Mouse (Mus musculus): ENCODE results near the gene Sept10. TPM values are rescaled to one million over a fixed set of nuclear protein-coding genes. Genes with fewer than 3 reads are reported as not detected.

The Sept10 gene
- polyA plus RNA-seq, 1 experiment from 2014 or later: 45.0 TPM

DNA sequence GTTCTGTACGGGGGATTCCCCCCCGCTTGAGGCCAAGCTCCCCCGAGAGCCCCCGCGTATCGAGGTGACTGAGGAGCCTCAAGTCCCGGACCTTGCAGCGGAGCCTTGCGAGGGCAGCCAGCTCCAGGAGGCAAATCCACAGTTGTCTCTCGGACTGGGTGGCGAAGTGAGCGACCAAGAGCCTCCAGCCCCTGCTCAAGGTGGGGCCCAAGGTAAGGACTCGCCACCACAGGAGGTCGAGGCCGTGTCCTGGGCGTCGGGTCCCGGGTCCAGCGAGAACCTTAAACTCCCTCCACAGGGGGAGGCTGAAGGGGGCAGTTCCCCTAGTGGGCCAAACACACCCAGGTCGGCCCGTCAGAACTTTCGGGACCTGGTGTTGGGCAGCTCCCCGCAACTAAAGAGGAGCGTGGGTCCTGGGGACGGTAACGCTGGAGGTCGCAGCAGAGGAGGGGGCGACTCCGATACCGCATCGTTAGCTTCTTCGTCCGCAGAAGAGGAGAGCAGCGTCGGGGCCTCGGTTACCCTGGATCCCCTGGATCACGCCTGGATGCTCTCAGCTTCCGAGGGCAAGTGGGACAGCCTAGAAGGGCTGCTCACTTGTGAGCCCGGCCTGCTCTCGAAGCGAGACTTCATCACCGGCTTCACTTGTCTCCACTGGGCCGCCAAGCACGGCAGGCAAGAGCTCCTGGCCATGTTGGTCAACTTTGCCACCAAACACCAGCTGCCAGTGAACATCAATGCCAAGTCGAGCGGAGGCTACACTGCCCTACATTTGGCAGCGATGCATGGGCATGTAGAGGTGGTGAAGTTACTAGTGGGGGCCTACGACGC, 839 bp upstream of the Sept10 start:
- DNase-seq (ENCODE audit: low spot score): peak; percentile 61
- Histone ChIP-seq H3K27ac (peak overlapping the region; percentile 99), H3K4me3 (peak overlapping the region; percentile 93), H3K27me3 (ENCODE audit: low read depth, poor library complexity, severe bottlenecking) (0 out of 2 replicates have a peak, but pooled peaks cover 6% of the 10 kb centered on the region), H3K9me3 (replicated peaks) (no peaks in the 10 kb centered on the region), H3K36me3 (peaks cover 10% of the 10 kb centered on the region; the same call in 1 of the 2 replicates), H3K4me1 (peaks cover 21% of the 10 kb centered on the region)
- 4% methylated on average over 49 of the region's 49 CpGs for WGBS

DNA sequence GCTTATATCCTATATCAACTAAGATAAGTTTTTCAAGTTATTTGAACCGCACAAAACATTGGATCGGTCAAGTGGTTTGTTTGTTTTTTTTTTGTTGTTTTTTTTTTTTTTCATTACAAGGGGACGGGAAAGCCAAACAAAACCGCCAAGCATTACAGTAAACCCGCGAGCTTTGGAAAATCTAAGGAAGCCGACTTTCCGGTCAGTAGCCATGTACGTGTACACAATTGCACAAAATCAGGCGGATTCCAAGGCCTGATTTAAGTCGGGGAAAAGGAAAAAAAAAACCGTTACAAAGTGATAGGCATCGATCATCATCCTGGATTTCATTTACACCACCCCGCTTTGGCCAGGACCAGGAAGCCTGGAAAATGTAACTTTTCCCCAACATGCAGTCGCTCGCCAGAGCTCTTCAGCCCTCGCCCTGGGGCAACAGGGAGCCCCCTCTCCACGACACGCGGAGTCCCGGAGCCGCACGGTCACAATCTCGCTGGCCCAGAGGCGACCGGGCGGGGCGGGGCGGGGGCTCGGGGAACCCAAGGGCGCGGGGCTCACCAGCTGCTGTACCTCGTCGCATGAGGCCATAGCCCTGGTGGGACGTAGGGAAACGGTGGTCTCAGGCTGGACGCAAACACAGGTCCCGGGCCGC, 699 bp downstream of the Sept10 start:
- Histone ChIP-seq H3K9me3 (replicated peaks) (no peaks in the 10 kb centered on the region), H3K27me3 (ENCODE audit: low read depth, poor library complexity, severe bottlenecking) (0 out of 2 replicates have a peak, but pooled peaks cover 6% of the 10 kb centered on the region), H3K4me3 (peak overlapping the region; percentile 93), H3K27ac (peak overlapping the region; percentile 99), H3K4me1 (peaks cover 21% of the 10 kb centered on the region), H3K36me3 (peaks cover 4% of the 10 kb centered on the region; the same call in 1 of the 2 replicates)
- no peak for DNase-seq (ENCODE audit: low spot score)
- WGBS: 3% methylated on average over 39 of the region's 39 CpGs

DNA sequence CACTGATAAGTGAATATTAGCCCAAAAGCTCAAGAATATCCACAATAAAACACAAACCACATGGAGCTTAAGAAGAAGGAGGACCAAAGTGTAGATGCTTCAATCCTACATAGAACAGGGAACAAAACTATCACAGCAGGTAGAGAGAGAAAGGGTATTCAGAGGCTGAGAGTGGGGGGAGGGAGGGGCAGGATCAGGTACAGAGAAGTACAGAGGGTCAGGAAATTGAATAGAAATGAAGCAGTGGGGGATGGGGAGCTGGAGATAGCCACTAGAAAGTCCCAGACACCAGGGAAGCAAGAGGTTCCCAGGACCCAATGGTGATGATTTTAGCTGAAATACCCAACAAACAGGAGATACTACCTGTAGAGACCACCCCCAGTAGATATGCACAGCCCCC, 21.6 kb downstream of the Sept10 start:
- Histone ChIP-seq H3K9me3 (replicated peaks) (no peaks in the 10 kb centered on the region), H3K27ac (no peak overlapping the region), H3K4me1 (peaks cover 12% of the 10 kb centered on the region), H3K36me3 (peaks cover 4% of the 10 kb centered on the region), H3K4me3 (no peak overlapping the region), H3K27me3 (ENCODE audit: low read depth, poor library complexity, severe bottlenecking) (no peaks in the 10 kb centered on the region)
- DNase-seq (ENCODE audit: low spot score): no peak

DNA sequence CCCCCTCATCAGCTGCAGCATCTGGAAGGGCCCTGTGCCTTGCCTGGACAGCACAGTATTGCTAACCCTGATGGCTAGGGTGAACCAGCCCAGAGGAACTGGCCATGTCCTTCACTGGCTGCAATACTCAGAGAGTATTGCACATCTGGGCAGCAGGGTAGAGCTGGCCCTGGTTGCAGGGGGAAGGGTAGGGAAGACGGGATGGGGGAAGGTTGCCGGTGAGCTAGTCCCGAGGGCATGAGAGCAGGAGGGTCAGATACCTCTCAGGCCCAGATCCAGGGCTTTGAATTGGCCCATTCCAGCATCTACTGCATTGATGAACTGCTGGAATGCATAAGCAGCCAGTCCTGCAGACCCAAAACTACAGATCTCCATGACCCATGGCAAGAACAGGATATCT, 24.9 kb downstream of the Sept10 start:
- no peak for DNase-seq (ENCODE audit: low spot score)
- H3K4me3 ChIP-seq: no peak overlapping the region
- peak overlapping the region; percentile 5; the same call in 1 of the 2 replicates for H3K27ac ChIP-seq
- H3K27me3 ChIP-seq (ENCODE audit: low read depth, poor library complexity, severe bottlenecking): no peaks in the 10 kb centered on the region
- WGBS: 88% methylated on average over 3 of the region's 3 CpGs
- no peaks in the 10 kb centered on the region for H3K9me3 ChIP-seq (replicated peaks)
- peaks cover 14% of the 10 kb centered on the region for H3K4me1 ChIP-seq
- H3K36me3 ChIP-seq: no peaks in the 10 kb centered on the region

DNA sequence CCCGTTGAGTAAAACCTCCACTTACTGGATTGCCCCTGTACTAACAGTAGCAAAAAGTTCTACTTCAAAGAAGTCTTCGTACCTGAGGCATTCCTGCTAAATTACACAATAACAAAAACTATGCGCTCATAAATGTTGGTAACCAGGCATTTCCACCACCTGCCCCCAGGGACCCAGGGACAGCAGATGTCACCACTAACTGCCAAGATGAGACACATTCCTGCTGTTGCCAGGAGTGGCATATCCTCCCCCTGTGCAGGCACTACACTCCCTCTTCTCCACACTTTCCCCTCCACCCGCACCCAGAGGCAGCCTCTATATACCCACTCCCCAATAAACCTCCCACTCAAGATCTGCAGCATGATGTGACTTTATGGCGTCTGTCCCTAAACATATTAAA, 26.8 kb downstream of the Sept10 start:
- H3K27ac ChIP-seq: no peak overlapping the region
- no peak overlapping the region for H3K4me3 ChIP-seq

DNA sequence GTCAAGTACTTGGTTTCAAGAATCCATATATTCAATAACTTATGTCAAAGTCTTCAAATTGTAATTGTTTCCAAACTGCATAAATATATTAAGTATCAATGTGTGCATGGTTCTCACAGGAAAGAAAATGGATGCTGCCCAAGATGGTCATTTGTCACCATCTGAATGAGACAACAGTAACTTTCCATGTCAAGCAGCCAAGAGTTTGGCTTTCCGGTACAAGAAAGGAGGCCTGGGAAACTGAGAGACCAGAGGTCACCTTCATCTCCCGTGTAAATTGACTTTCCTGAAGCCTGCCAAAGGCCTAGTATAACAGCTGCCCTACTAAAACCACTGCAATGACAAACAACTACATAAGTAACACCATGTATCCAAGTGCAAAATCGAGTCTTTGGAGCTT, 39.3 kb downstream of the Sept10 start:
- Histone ChIP-seq H3K9me3 (replicated peaks) (no peaks in the 10 kb centered on the region), H3K4me3 (no peak overlapping the region), H3K27ac (no peak overlapping the region), H3K36me3 (peaks cover 27% of the 10 kb centered on the region), H3K4me1 (no peaks in the 10 kb centered on the region), H3K27me3 (ENCODE audit: low read depth, poor library complexity, severe bottlenecking) (no peaks in the 10 kb centered on the region)
- no peak for DNase-seq (ENCODE audit: low spot score)
- WGBS: 81% methylated on average over 3 of the region's 3 CpGs

More for the DNA sequence above, 26.8 kb downstream of the Sept10 start:
- WGBS: 80% methylated on average over 5 of the region's 5 CpGs
- no peak for DNase-seq (ENCODE audit: low spot score)
- Histone ChIP-seq H3K4me1 (peaks cover 14% of the 10 kb centered on the region), H3K27me3 (ENCODE audit: low read depth, poor library complexity, severe bottlenecking) (no peaks in the 10 kb centered on the region), H3K9me3 (replicated peaks) (no peaks in the 10 kb centered on the region), H3K36me3 (peaks cover 10% of the 10 kb centered on the region)

DNA sequence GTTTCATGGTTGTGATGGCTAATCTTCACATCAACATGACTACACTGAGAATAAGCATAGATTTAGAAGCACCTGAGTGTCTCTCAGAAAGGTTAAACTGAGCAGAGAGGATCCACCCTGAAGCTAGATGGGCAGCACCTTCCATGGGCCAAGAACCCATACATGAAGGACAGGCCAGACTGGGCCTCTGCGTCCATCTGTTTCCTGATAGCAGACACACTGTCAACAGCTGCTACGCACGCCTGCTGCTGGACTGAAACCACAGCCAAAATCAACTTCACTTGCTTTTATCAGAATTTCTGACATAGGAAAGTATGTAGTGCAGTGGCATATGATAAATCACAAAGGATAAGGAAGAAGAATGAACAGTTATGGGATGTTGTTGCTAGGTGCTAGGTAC, 42.0 kb downstream of the Sept10 start:
- 88% methylated on average over 3 of the region's 3 CpGs for WGBS
- DNase-seq (ENCODE audit: low spot score): no peak
- H3K9me3 ChIP-seq (replicated peaks): no peaks in the 10 kb centered on the region
- H3K4me3 ChIP-seq: no peak overlapping the region
- no peaks in the 10 kb centered on the region for H3K4me1 ChIP-seq
- H3K27ac ChIP-seq: no peak overlapping the region
- no peaks in the 10 kb centered on the region for H3K27me3 ChIP-seq (ENCODE audit: low read depth, poor library complexity, severe bottlenecking)
- peaks cover 39% of the 10 kb centered on the region for H3K36me3 ChIP-seq

DNA sequence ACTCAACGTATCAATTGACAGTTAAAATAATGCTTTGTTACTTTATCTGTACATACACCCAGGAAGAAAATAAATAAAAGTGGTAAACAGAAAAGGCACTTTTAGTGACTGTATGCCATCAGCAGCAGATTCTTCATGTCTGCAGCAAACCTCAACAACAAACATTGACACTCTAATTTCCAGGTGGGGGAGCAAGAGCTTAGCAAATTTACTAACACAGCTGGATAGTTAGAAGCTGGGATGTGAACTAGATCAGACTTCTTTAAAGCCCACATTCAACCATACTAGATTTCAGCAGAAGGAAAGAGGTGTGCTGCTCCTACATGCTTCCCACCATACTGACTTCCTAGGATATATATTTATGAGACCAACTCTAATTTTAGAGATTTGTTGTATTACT, 49.1 kb downstream of the Sept10 start:
- H3K4me3 ChIP-seq: no peak overlapping the region
- WGBS: 92% methylated on average over 1 of the region's 1 CpGs
- H3K27me3 ChIP-seq (ENCODE audit: low read depth, poor library complexity, severe bottlenecking): no peaks in the 10 kb centered on the region
- H3K4me1 ChIP-seq: no peaks in the 10 kb centered on the region
- DNase-seq (ENCODE audit: low spot score): no peak
- H3K36me3 ChIP-seq: peaks cover 35% of the 10 kb centered on the region
- H3K27ac ChIP-seq: no peak overlapping the region
- no peaks in the 10 kb centered on the region for H3K9me3 ChIP-seq (replicated peaks)

DNA sequence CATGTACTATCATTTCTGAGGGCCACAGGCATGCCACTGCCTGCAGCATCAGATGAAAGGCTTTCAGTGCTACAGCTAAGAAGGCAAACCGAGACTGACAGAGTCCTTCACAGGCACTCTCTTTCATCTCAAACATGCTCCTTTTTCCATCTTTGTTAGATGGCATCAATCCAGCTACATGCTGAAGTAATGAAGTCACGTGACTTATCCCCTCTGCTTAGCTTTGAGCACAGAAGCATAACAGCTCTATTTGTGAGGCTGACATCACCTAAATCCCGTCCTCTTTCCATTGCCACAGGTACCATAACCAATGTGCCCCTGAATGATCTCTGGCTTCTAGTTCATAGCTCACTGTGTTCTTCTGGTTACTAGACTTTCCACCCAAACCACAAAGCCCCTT, 50.6 kb downstream of the Sept10 start:
- no peaks in the 10 kb centered on the region for H3K4me1 ChIP-seq
- peaks cover 28% of the 10 kb centered on the region for H3K36me3 ChIP-seq
- no peaks in the 10 kb centered on the region for H3K27me3 ChIP-seq (ENCODE audit: low read depth, poor library complexity, severe bottlenecking)
- no peak overlapping the region for H3K4me3 ChIP-seq
- 81% methylated on average over 3 of the region's 3 CpGs for WGBS
- no peak overlapping the region for H3K27ac ChIP-seq
- no peaks in the 10 kb centered on the region for H3K9me3 ChIP-seq (replicated peaks)
- DNase-seq (ENCODE audit: low spot score): no peak

DNA sequence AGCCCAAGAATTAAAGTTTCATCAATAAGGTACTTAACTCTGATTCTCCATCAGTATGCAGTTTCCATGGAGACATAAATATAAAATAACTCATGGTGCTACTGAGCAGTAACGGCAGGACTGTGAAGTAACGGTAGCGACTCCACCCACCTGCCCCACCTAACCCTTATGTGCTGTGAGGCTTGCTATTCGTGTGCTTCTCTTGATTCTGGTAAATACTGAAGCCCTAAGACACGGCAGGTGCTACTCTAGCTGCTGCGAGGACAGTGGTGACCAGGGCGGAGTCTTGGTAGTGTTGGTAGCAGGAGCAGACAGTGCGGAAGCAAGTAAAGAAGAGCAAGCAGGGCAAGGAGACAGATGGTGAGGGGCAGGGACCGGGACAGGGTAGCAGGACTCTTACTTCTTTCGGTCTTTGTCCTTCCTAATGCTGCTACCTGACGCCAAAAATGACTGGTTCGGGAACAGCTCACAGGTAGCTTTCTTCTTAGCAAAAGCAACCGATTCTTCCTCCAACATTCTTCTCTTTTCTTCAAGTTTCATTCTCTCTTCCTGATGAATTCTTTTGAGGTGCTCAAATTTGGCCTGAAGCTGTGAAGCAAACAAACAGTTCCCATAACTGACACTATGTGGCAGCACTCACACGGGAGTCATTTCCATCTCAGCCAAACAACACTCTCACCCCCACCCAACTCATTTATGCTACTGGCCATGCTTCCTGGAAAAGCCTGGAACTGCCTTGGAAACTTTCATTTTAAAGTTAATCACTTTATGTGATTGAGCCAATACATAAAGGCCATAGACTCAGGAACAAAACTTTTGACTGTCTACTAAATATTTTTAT, 55.3 kb downstream of the Sept10 start:
- Histone ChIP-seq H3K4me3 (no peak overlapping the region), H3K27me3 (ENCODE audit: low read depth, poor library complexity, severe bottlenecking) (no peaks in the 10 kb centered on the region), H3K36me3 (peaks cover 28% of the 10 kb centered on the region), H3K27ac (no peak overlapping the region), H3K4me1 (no peaks in the 10 kb centered on the region), H3K9me3 (replicated peaks) (no peaks in the 10 kb centered on the region)
- no peak for DNase-seq (ENCODE audit: low spot score)
- WGBS: 62% methylated on average over 14 of the region's 14 CpGs

DNA sequence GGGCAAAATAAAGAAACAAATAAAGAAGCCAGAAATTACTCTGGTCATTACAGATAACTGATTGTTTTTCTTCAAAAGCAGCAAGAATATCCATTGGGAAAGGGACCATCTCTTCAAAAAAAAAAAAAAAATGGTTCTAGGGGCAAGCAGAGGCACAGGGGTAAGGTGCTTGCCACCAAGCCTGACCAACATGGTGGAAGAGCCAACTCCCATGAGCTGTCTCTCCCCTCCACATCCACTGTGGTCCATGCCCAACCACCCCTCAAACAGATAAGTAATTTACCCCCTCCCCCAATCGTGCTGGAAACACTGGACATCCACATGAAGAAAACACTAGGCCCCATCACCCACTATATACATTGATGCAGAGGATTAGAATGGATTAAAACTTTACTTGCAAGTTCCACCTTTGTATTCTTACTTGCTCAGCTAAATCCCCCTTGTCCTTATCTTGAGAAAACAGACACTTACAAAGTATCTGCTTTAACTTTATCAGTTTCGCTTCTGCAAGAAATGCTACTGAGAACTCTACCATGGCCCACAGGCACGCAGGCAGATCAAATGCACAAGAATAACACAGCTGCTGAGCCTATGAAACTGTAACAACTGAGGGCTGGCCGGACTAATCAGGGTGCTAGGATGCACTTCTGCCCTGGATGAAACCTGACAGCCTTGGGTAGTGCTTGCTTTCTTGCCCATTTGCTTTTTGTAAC, 59.3 kb downstream of the Sept10 start:
- no peak for DNase-seq (ENCODE audit: low spot score)
- 79% methylated on average over 4 of the region's 4 CpGs for WGBS
- no peaks in the 10 kb centered on the region for H3K27me3 ChIP-seq (ENCODE audit: low read depth, poor library complexity, severe bottlenecking)
- peaks cover 14% of the 10 kb centered on the region; the same call in 1 of the 2 replicates for H3K36me3 ChIP-seq
- H3K4me1 ChIP-seq: 0 out of 2 replicates have a peak, but pooled peaks cover 2% of the 10 kb centered on the region
- no peak overlapping the region for H3K4me3 ChIP-seq
- H3K27ac ChIP-seq: no peak overlapping the region
- no peaks in the 10 kb centered on the region for H3K9me3 ChIP-seq (replicated peaks)

DNA sequence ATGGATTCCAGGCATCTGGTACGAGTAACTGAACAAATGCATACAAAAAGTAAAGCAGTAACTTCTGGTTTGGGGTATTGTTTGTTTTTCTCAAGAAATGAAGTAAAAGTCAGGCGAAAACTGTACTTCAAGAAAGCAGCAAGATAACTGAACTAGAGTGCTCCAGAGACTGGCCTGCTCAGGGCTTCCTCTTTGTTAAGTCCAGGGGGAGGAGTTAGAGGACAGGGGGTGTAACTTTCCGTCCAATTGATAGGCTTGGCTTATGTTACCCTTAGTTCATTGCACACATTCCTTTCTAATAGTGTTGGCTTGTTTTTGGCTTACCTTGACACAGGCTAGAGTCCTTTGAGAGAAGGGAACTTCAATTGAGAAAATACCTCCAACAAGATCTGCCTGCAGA, 63.0 kb downstream of the Sept10 start:
- Histone ChIP-seq H3K36me3 (0 out of 2 replicates have a peak, but pooled peaks cover 4% of the 10 kb centered on the region), H3K9me3 (replicated peaks) (no peaks in the 10 kb centered on the region), H3K27me3 (ENCODE audit: low read depth, poor library complexity, severe bottlenecking) (no peaks in the 10 kb centered on the region), H3K4me1 (0 out of 2 replicates have a peak, but pooled peaks cover 2% of the 10 kb centered on the region), H3K27ac (no peak overlapping the region), H3K4me3 (no peak overlapping the region)
- DNase-seq (ENCODE audit: low spot score): no peak
- WGBS: 72% methylated on average over 3 of the region's 3 CpGs

Measured in limb, embryonic 10.5 days (tissue).